Mouse (Mus musculus) C2C12 (cell line): ENCODE results near the gene Relt. TPM values are rescaled to one million over a fixed set of nuclear protein-coding genes. Genes with fewer than 3 reads are reported as not detected.

Experiments used
- H3K27me3 ChIP-seq: one replicate; pipeline ENCODE4 v1.6.1; 2011; ENCODE audit not compliant: control insufficient read depth, insufficient read depth, insufficient read length
- H3K36me3 ChIP-seq: one replicate; pipeline ENCODE4 v1.6.1; 2011; ENCODE audit not compliant: control insufficient read depth, insufficient read depth
- H3K4me3 ChIP-seq: one replicate; pipeline ENCODE4 v1.5.1; 2011; ENCODE audit warnings: mild to moderate bottlenecking, control low read depth; ENCODE audit not compliant: poor library complexity, insufficient read depth, severe bottlenecking
- H3K79me2 ChIP-seq: one replicate; pipeline ENCODE4 v1.6.1; 2011; ENCODE audit not compliant: control insufficient read depth, insufficient read depth
- H3K79me3 ChIP-seq: one replicate; pipeline ENCODE4 v1.6.1; 2011; ENCODE audit warnings: low read depth, control low read depth
- H3ac ChIP-seq: one replicate; pipeline ENCODE3; 2011; ENCODE audit warnings: low read depth; ENCODE audit not compliant: control insufficient read depth, insufficient read length
- CEBPB ChIP-seq: IDR thresholded peaks from one replicate; pipeline ENCODE4 v1.6.1; 2011; ENCODE audit warnings: low read depth, mild to moderate bottlenecking, control low read depth, moderate library complexity
- CTCF ChIP-seq: IDR thresholded peaks from one replicate; pipeline ENCODE4 v1.5.1; 2011; ENCODE audit not compliant: control insufficient read depth, insufficient read depth, insufficient read length
- FOSL1 ChIP-seq: IDR thresholded peaks from one replicate; pipeline ENCODE4 v1.8.0; 2011; ENCODE audit warnings: mild to moderate bottlenecking, low read length; ENCODE audit not compliant: poor library complexity, insufficient read depth, severe bottlenecking
- MAX ChIP-seq: IDR thresholded peaks from one replicate; pipeline ENCODE4 v1.6.1; 2011; ENCODE audit warnings: mild to moderate bottlenecking, control low read depth
- MYOD1 ChIP-seq: IDR thresholded peaks from one replicate; pipeline ENCODE4 v1.6.1; 2011; ENCODE audit warnings: low read depth; ENCODE audit not compliant: control insufficient read depth, insufficient read length
- MYOG ChIP-seq: IDR thresholded peaks from one replicate; pipeline ENCODE4 v1.6.1; 2011; ENCODE audit not compliant: control insufficient read depth, insufficient read length; ENCODE audit errors: extremely low read depth
- USF1 ChIP-seq: IDR thresholded peaks from one replicate; pipeline ENCODE4 v1.6.1; 2011; ENCODE audit warnings: low read depth, mild to moderate bottlenecking, control low read depth, moderate library complexity
- long read RNA-seq, 2 experiments: library from polyadenylated mRNA; unstranded; transcript quantifications; one replicate each; pipeline ENCODE4 v2.0.0; 2019 to 2020
- polyA plus RNA-seq: library from polyadenylated mRNA; unstranded; fragments of >200 nt; fragmentation: generic; extraction: Trizol; gene quantifications from one replicate; pipeline ENCODE4 v1.2.1, GENCODE M21; 2012; ENCODE audit warnings: missing spikeins

Gene Relt
- 23.7 TPM for polyA plus RNA-seq
- long read RNA-seq, experiment 1, partial matches to known transcripts = 0 of 5 reads
- long read RNA-seq, experiment 1, other reads (novel, unspliced or antisense) = 2 of 5 reads
- long read RNA-seq, experiment 2, transcript Relt-201 (11 exons, 2,851 nt) = major isoform, 56 of 107 reads
- long read RNA-seq, experiment 2, partial matches to known transcripts = 8 of 107 reads
- long read RNA-seq, experiment 2, other reads (novel, unspliced or antisense) = 43 of 107 reads

DNA sequence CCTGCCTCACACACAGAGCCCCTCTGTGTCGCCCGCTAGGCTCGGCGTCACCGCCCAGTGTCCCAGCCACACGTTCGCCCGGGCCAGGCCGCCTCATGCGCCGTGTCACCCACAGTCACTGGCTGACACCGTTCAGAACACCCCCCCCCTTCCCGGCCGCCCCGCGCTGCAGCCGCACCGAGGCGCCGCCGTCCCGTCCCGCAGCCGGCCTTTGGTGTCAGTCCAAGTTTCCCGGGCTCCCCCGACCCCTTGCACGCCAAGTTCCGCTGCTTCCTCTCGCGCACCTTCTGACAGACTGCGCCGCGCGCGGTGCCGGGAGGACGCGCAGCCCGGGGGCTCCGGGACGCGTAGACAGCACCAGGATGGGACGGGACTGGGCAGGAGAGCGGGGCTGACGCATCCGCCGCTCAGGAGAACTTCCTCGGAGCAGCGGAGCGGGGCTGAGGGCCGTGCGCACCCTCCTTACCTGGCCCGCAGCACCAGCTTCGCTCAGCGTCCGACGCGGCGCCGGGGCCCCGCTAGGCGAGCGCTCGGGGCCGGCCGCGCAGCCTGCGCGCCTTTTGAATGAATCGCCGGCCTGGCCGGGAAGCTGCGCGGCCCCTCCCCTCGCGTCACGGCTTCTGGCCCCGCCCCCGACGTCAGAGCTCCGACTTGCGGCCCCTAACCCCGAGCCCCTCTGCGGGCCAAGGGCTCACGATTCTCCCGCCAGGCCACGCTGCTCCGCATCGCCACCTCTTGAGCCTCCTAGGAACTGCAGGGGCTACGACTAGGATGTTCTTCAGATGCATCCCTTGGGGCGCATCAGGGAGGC, at the start of gene Relt:
Relt (minus strand) TSS at position 619 of the 811 bp plus-strand sequence.
- peaks cover 37% of the 10 kb centered on the region for H3K79me2 ChIP-seq
- no peaks in the 10 kb centered on the region for H3K27me3 ChIP-seq
- H3K36me3 ChIP-seq = no peaks in the 10 kb centered on the region
- peak within 1 kb of the TSS; percentile 57 for H3K4me3 ChIP-seq
- H3K79me3 ChIP-seq = peaks cover 12% of the 10 kb centered on the region
- TF ChIP-seq USF1 = no peak
- peak; percentile 63 for TF ChIP-seq CTCF
- H3ac ChIP-seq = peak within 1 kb of the TSS; percentile 74

DNA sequence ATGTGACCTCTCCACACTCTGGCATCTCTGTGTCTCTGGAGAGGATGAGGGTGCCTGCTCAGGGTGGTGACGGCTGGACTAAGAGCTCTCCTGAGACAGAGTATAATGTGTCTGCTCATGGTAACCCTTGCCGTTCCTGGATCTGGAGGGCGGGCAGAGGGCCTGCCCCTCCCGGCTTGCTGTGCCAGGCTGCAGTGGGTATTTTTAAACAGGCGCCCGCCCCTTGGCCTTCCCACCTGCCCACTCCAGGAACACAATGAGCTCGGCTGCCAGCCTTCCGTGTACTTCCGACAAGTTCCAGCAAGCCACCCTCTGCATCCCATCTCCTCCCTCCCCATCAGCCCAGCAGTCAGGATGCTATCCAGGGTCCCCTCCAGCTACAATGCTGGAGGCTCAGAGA, 48.5 kb upstream of the Relt start:
- TF ChIP-seq MYOG (no peak), MAX (no peak), USF1 (no peak), CTCF (no peak), CEBPB (no peak), FOSL1 (no peak), MYOD1 (no peak)
- H3K27me3 ChIP-seq = no peaks in the 10 kb centered on the region
- H3K79me2 ChIP-seq = peaks cover 99% of the 10 kb centered on the region
- no peak overlapping the region for H3ac ChIP-seq
- no peak overlapping the region for H3K4me3 ChIP-seq
- peaks cover 51% of the 10 kb centered on the region for H3K79me3 ChIP-seq
- peaks cover 8% of the 10 kb centered on the region for H3K36me3 ChIP-seq

DNA sequence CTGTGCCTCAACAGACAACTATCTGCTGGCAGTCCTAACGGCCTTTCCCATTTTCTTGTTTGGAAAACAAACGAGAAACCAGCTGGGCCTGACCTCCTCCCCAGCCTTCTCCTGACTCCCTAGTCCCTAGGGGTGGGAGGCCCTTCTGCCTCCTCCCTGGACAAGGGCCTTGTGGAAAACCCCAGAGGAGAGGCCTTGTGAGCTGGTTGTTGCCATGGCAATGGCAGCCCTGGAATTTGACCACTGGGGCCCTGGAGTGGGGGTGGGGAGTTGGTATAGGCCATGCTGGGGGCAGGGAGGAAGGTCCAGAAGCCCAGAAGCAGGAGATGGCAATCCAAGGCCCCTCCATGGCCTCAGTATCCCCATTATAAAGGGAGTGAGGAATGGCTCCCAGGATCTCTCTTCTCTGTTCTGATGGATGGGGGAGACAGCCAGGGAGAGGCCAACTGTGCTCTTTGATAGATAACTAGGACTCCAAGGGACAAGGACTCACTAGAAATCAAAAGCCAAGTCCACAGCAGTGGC, 48.1 kb upstream of the Relt start:
- no peak overlapping the region for H3K4me3 ChIP-seq
- peaks cover 99% of the 10 kb centered on the region for H3K79me2 ChIP-seq
- TF ChIP-seq USF1 (no peak), MAX (no peak)
- peaks cover 5% of the 10 kb centered on the region for H3K36me3 ChIP-seq
- no peaks in the 10 kb centered on the region for H3K27me3 ChIP-seq
- H3K79me3 ChIP-seq = peaks cover 53% of the 10 kb centered on the region
- no peak overlapping the region for H3ac ChIP-seq

DNA sequence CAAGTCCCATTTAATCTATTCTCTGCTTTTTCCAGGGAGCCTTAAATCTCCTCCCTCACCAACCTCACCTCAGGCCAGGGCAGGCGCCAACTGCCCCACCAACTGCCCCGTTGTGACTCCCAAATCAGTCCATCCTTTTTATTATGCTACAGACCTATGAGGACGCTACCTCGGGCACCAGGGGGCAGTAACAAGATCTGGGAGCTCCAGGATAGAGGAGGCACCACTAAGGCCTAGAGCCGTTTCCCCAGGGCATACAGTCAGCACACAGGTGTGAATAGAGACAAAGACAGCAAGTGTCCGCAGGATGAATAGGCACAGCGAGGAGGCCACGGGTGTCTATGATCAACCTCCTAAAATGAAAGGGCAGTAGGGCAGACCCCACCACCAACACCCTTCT, 45.3 kb upstream of the Relt start:
- Histone ChIP-seq H3K79me3 (peaks cover 48% of the 10 kb centered on the region), H3K27me3 (no peaks in the 10 kb centered on the region), H3ac (no peak overlapping the region), H3K36me3 (no peaks in the 10 kb centered on the region), H3K4me3 (no peak overlapping the region), H3K79me2 (peaks cover 94% of the 10 kb centered on the region)
- peak; percentile 38 for TF ChIP-seq CTCF
- TF ChIP-seq MAX = no peak

DNA sequence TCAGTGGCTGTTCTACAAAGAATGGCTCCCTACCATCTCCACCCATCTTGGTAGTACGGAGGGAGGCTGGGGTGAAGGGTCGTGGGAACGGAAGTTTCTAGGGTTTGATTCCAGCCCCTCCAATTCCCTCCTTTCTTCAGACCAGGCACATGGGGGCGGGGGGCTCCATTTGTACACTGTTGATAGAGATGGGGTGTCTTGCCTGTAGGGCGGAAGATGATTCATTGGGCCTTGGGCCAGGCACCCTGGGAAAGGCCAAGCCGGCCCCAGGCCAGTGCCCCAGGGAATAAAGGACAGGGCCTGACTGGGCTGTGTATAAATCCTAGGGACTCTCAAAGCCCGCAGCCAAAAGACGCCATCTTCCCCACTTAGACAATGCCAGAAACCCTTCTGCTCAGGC, 44.8 kb upstream of the Relt start:
- no peaks in the 10 kb centered on the region for H3K36me3 ChIP-seq
- H3K79me2 ChIP-seq = peaks cover 94% of the 10 kb centered on the region
- H3K79me3 ChIP-seq = peaks cover 46% of the 10 kb centered on the region
- TF ChIP-seq CTCF (no peak), USF1 (no peak)
- H3K4me3 ChIP-seq = no peak overlapping the region
- H3K27me3 ChIP-seq = no peaks in the 10 kb centered on the region
- H3ac ChIP-seq = no peak overlapping the region

DNA sequence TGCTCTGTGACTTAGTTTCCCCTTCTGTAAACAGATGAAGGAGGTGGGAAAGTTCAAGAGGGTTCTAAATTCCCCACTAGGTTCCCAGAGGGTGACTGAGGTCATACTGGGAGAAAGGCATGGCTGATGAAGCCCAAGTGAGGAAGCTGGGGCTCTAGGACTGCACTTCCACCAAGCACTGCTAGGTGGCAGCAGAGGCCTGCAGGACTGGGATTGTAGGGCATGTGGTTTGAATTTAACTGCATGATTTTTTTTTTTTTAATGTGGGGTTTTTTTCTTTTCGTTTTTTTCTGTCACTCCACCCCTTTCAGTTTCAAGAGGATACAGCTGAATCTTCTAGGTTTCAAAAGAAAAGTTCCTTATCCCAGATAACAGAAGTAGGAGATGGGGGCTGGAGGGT, 44.0 kb upstream of the Relt start:
- no peak overlapping the region for H3ac ChIP-seq
- no peaks in the 10 kb centered on the region for H3K27me3 ChIP-seq
- H3K79me3 ChIP-seq = peaks cover 41% of the 10 kb centered on the region
- no peak overlapping the region for H3K4me3 ChIP-seq
- TF ChIP-seq USF1 (no peak), CTCF (peak; percentile 64)
- H3K79me2 ChIP-seq = peaks cover 94% of the 10 kb centered on the region
- H3K36me3 ChIP-seq = no peaks in the 10 kb centered on the region
